Mouse (Mus musculus): Measurements from ENCODE around the gene Arg1.
A peak's percentile ranks its signal among the peaks of the same experiment; 100 is the strongest.

Gene Arg1

GRCm38 (mm10) chr10:24912576-24912975 is 14.7 kb downstream of the Arg1 start:
- no peak for DNase-seq (ENCODE audit: extremely low spot score, low spot score)

- DNase-seq (ENCODE audit: extremely low spot score, low spot score): no peak
Observed at GRCm38 (mm10) chr10:24911199-24911598, 16.1 kb downstream of the Arg1 start.

DNA sequence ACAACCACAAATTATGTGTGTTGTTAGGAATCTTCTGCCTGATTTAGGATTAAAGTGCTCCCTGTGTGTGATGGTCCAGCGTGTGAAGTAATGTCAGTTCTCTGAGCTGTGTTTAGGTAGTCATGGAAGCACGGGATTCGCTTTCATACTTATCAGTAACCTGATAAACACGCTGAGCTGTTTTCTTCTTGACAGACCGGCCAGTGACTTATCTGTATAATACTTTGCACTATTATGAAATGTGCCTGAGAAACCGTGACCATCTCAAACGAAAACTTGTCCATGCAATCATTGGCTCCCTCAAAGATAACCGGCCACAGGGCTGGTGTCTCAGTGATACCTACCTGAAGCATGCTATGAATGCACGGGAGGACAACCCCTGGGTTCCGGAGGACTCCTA is 21.7 kb downstream of the Arg1 start:
- DNase-seq (ENCODE audit: extremely low spot score, low spot score): no peak

DNA sequence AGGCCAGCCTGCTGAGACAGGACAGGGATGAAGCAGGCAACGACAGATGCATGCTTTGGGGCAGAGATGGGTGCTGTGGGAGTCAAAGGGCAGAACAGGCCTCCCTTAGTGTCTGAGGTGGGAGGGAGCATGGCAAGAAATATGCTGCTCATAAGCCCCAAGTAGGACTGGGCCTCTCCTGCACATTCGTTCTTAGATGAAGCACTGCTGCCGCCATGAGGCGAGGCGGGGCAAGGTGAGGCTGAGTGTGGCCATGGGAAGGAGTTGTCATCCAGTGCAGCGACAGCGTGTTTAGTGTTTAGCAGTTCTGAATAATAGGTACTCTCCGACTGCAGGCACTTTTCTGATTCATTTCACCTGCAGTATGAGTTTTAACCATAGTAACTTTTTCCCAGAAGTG is 31.4 kb downstream of the Arg1 start:
- DNase-seq (ENCODE audit: extremely low spot score, low spot score): no peak

DNA sequence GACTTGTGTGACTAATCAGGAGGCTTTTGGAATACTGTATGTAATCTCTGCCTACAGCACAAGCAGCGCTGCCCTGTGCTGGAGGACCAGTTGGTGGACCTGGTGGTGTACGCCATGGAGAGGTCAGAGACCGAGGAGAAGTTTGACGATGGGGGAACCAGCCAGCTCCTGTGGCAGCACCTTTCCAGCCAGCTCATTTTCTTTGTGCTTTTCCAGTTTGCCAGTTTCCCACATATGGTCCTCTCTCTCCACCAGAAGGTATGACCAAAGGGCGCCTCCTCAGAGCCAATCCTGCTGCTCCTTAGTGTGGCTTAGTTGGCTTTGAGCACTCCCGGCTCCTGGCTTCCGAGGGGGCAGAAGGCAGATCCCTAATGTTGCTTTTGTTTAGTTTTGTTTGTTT is 38.9 kb downstream of the Arg1 start:
- no peak for DNase-seq (ENCODE audit: extremely low spot score, low spot score)

DNA sequence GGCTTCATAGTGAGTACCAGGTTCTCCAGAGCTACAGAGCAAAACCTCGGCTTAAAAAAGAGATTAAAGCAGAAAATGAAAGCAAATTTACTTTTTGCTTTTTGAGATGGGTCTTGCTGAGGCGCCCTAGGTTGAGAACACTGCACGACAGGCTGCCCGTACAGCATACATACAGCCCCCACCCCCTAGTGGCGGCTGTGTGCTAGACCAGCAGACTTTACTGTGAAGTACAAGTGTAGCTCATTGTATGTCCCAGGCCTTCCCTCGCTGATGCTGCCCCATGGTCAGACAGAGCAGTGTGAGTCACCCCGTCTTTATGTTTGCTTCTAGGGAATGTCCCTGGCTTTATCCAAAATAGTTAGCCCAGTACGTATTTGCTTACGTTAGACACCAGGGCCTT is 41.3 kb downstream of the Arg1 start:
- DNase-seq (ENCODE audit: extremely low spot score, low spot score): no peak

- no peak for DNase-seq (ENCODE audit: extremely low spot score, low spot score)
Observed at GRCm38 (mm10) chr10:24873624-24874023, 53.7 kb downstream of the Arg1 start.

GRCm38 (mm10) chr10:24869760-24870290 is 57.5 kb downstream of the Arg1 start, which contains the start of gene Med23:
Med23 (plus strand) TSS chr10:24869986.
- peak; percentile 98 for DNase-seq (ENCODE audit: extremely low spot score, low spot score)
